Comparison of ENCODE assay signal across 7 mouse cellular contexts in the genomic region with DNA sequence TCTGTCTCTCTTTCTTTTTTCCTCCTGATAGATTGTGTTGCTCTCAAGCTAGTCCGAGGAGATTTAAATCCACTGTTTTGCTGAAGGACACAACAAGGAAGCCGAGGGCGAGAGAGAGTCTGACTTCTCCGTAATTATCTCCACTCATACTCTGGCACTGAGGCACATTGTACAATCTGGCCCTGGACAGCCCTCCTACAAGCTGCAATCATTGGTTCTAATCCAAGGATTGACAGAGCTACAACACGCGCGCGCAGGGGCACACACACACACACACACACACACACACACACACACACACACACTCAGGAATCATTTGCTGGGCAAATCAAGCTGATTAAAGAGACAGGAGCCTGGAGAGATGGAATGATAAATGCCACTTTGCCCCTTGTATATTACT. TPM values are rescaled to one million over a fixed set of nuclear protein-coding genes. Genes with fewer than 3 reads are reported as not detected.
DNase-seq lines count a peak whose midpoint lies in the region; ATAC-seq and TF ChIP-seq lines count a peak whose summit lies in the region.

Gene Ntm, minus strand, starts transcription at position 164 of the 400 bp plus-strand sequence.

- peaks cover 14% of the 10 kb centered on the region for H3K27me3 ChIP-seq in intestine, embryonic 16.5 days (replicated peaks; ENCODE audit: control insufficient read depth, insufficient read depth, low read length)
- peaks cover 32% of the 10 kb centered on the region; the same call in 1 of the 2 replicates for H3K27me3 ChIP-seq in limb, embryonic 14.5 days (ENCODE audit: control insufficient read depth, insufficient read depth, low read length)

- no peak for TF ChIP-seq POLR2A in limb, embryonic 14.5 days (IDR thresholded peaks at IDR 0.05; ENCODE audit: borderline replicate concordance, extremely low read depth, insufficient read depth, insufficient read length)

- peak within 1 kb of the TSS; percentile 73 for H3K4me2 ChIP-seq in intestine, embryonic 16.5 days (ENCODE audit: low read depth, low read length)
- peak within 1 kb of the TSS; percentile 70 for H3K4me2 ChIP-seq in limb, embryonic 14.5 days (replicated peaks; ENCODE audit: low read depth, low read length, severe bottlenecking)

- 0 out of 2 replicates have a peak, but pooled peaks have one; percentile 40 for ATAC-seq in intestine, embryonic 16.5 days
- ATAC-seq in limb, embryonic 14.5 days (ENCODE audit: low FRiP score, low read depth): no peak
- ATAC-seq in megakaryocyte progenitor cell, adult 5-6 weeks (replicated peaks; ENCODE audit: poor library complexity): no peak

- peak; percentile 43 for DNase-seq in adrenal gland, postnatal 25 days
- peak; percentile 66 for DNase-seq in cerebellum, adult 8-10 months
- DNase-seq in frontal cortex, postnatal 10 days (ENCODE audit: low spot score in 2 of 2): peak; percentile 65 to 66
- DNase-seq in limb, embryonic 14.5 days (ENCODE audit: low spot score): no peak
- peak; percentile 36 for DNase-seq in retina, adult 2 months (ENCODE audit: low read depth, low spot score)

- H3K36me3 ChIP-seq in intestine, embryonic 16.5 days (ENCODE audit: control insufficient read depth, insufficient read depth, low read length): no peaks in the 10 kb centered on the region
- H3K36me3 ChIP-seq in limb, embryonic 14.5 days (ENCODE audit: control insufficient read depth, insufficient read depth, low read length): no peaks in the 10 kb centered on the region

- H3K9ac ChIP-seq in intestine, embryonic 16.5 days (ENCODE audit: low read depth, low read length): peak within 1 kb of the TSS; percentile 24; the same call in 1 of the 2 replicates
- H3K9ac ChIP-seq in limb, embryonic 14.5 days (ENCODE audit: low read depth, low read length, severe bottlenecking): peak within 1 kb of the TSS; percentile 36

- no peak within 1 kb of the TSS for H3K27ac ChIP-seq in intestine, embryonic 16.5 days (ENCODE audit: low read length)
- H3K27ac ChIP-seq in limb, embryonic 14.5 days (replicated peaks; ENCODE audit: low read depth, low read length): no peak within 1 kb of the TSS

- 19% methylated on average over 8 of the region's 8 CpGs for WGBS in intestine, embryonic 16.5 days
- 34% methylated on average over 8 of the region's 8 CpGs for WGBS in limb, embryonic 14.5 days

- H3K4me1 ChIP-seq in intestine, embryonic 16.5 days (ENCODE audit: control insufficient read depth, insufficient read depth, low read length): no peaks in the 10 kb centered on the region
- H3K4me1 ChIP-seq in limb, embryonic 14.5 days (ENCODE audit: control insufficient read depth, insufficient read depth, low read length): 0 out of 2 replicates have a peak, but pooled peaks cover 6% of the 10 kb centered on the region

- peak within 1 kb of the TSS; percentile 43 for H3K4me3 ChIP-seq in intestine, embryonic 16.5 days (ENCODE audit: low read length)
- H3K4me3 ChIP-seq in limb, embryonic 14.5 days (replicated peaks; ENCODE audit: low read length): peak within 1 kb of the TSS; percentile 36

- no peaks in the 10 kb centered on the region for H3K9me3 ChIP-seq in intestine, embryonic 16.5 days (ENCODE audit: control insufficient read depth, low read length)
- no peaks in the 10 kb centered on the region for H3K9me3 ChIP-seq in limb, embryonic 14.5 days (ENCODE audit: control insufficient read depth, low read length)

RNA-seq across cellular contexts. Expression of gene Ntm, which starts in this region (rescaled TPM):
- total RNA-seq in adrenal gland, postnatal 25 days (2021): 0.94 TPM in 1 of 2 replicates, not detected in the other
- 4.6 and 5.5 TPM in 2 replicates for polyA plus RNA-seq in intestine, embryonic 16.5 days (2015; fragmentation: Nextera tagmentation; extraction: Ambion mirVana)
- 23.9 and 26.1 TPM in 2 replicates for polyA plus RNA-seq in limb, embryonic 14.5 days (2012; rRNA removed)
- 32.4 TPM in 2 replicates for polyA plus RNA-seq in limb, embryonic 14.5 days (2014; fragmentation: Nextera tagmentation; extraction: Ambion mirVana)
- not detected in 2 replicates for total RNA-seq in megakaryocyte progenitor cell, adult 5-6 weeks (2015)
- total RNA-seq in megakaryocyte progenitor cell, adult 5-6 weeks (2017): not detected in 2 replicates

Comparison
In these comparisons a context has a peak if more than half of its experiments do, and no peak if none do; other contexts are left out.
1. Peak in DNase-seq in adrenal gland, postnatal 25 days; RNA of the gene not detected or under 1 TPM.